Mouse (Mus musculus): ENCODE data around the gene Pgp.

The Pgp gene

GRCm38 (mm10) chr17:24481027-24481815, 11.0 kb downstream of the Pgp start:
- peak in 1 of 2 experiments; percentile 76 for DNase-seq (ENCODE audit: inconsistent age in 2 of 2, low spot score in 1 of 2)

DNA sequence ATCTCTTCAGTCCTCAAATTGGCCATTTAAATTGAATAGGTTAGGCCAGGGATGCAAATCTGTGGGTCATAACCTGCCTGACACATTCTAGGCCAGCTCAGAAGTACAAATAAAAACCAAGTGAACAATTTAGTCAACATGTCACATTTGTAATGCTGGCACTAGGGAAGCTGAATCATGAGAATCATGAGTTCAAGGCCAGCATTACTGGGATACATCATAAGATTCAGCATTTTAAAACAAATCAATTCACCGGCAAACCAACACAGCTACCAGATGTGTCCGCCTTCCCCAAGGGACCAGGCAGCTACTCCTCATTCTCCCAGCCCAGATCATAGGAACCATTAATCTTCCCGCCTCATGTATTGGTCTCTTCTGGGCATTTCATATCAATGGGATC, 13.3 kb downstream of the Pgp start:
- DNase-seq (ENCODE audit: inconsistent age in 2 of 2, low spot score in 1 of 2), result peak in 1 of 2 experiments; percentile 78

- DNase-seq (ENCODE audit: inconsistent age in 2 of 2, low spot score in 1 of 2), result no peak
Observed at GRCm38 (mm10) chr17:24485090-24485860, 15.1 kb downstream of the Pgp start.

DNA sequence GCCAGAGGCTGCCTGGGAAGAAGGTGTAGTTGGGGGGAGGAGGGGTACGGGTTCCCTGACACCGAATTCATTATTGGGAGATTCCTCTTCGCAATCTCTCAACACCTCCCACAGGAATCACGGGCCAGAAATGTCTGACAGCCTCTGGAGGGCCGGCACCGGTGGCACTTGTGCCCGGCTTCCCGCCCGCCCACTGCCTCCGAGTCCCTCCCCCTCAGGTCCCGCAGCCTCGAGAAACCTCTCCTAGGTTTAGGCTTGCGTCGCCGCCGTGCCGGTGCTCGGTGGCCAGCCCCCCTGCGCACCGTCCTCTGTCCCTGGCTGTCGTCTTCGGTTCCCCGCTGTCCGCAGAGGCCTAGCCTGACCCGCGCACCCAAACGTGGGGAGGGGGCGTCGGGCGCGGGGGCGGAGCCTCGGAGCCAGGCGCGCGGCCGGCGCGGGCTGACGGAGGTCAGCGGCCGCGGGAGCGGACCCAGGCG, 18.0 kb downstream of the Pgp start, which contains the start of gene Caskin1:
Gene Caskin1, plus strand, starts transcription at position 416 of the 476 bp plus-strand sequence.
- DNase-seq (ENCODE audit: inconsistent age in 2 of 2, low spot score in 1 of 2), result peak; percentile 70 to 88

DNA sequence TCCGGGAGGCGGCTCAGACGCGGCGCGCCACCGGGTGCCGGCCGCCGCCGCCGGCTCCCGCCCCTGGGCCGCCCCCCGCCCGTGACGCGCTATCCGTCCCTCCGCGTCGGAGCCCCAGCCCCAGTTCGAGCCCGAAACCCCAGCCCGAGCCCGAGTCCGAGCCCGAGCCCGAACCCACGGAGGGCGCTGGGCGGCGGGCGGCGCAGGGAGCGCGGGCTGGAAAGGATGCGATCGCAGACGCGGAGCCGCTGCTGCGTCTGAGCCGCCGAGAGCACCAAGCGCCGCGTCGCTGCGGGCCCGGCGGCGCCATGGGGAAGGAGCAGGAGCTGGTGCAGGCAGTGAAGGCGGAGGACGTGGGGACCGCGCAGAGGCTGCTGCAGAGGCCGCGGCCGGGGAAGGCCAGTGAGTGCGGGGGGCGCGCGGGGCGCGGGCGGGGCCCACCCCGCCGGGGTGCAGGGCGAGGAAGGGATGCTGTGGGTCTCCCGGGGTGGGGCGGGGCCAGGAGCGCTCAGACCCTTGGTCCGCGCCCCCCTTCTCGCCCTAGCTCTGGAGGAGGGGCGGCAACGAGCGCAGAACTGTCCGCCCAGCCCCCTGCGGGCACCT, 18.6 kb downstream of the Pgp start:
- peak; percentile 62 to 79 for DNase-seq (ENCODE audit: inconsistent age in 2 of 2, low spot score in 1 of 2)

- DNase-seq (ENCODE audit: inconsistent age in 2 of 2, low spot score in 1 of 2), result peak in 1 of 2 experiments; percentile 82
Observed at GRCm38 (mm10) chr17:24489265-24490030, 19.3 kb downstream of the Pgp start.

DNA sequence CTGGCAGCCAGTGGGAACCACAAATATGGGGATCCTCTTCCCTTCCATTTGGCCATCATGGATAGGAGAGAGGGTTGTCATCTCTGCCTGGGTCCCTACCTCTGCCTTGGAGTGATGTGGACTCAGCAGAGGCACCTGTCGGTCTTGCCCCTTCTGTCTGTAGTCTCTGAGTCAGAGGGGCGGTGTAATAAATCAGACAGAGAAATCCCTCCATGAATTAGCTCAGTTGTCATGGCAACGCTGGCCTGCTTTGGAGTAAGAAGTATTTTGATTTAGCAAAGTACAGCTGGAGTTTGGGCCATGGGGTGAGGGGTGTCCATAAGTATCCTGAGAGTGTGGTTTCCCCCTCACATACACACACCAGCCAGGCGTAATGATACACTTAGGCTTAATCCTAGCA, 20.2 kb downstream of the Pgp start:
- DNase-seq (ENCODE audit: inconsistent age in 2 of 2, low spot score in 1 of 2), result peak in 1 of 2 experiments; percentile 80

DNA sequence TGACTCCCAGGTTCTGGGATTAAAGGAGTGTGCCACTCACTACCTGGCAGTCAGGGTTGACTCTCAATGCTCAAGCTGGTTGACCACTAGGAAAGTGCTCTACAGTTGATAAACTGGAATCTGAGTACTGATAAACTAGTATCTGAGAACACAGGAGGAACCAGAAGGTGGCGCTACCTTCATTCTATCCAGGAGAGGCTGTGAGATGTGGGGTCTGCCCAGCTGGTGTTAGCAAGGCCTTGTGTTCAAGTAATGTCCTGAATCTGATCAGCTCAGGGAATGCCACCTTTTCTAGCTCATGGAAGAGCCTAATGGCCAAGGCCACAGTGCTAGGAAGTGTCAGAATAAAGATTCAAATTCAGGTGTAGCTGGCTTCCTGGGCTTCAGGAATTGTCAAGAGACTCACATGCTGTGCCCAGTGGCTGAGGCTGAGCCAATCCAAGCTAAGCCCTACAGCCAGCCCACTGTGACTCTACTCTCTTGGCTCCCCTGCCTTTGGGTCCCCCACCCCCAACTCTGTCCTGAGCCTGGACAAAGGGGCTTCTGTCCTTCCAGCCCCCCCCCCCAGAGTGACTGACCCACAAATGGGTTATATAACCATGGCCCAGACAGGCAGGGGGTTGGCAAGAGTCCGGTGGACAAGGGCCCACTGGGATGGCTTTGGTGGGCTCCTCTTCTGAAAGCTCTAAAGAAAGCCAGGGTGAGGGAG, 24.6 kb downstream of the Pgp start:
- peak in 1 of 2 experiments; percentile 83 for DNase-seq (ENCODE audit: inconsistent age in 2 of 2, low spot score in 1 of 2)

GRCm38 (mm10) chr17:24495443-24495842, 25.3 kb downstream of the Pgp start:
- no peak for DNase-seq (ENCODE audit: inconsistent age in 2 of 2, low spot score in 1 of 2)

- DNase-seq (ENCODE audit: inconsistent age in 2 of 2, low spot score in 1 of 2), result peak in 1 of 2 experiments; percentile 82
Observed at GRCm38 (mm10) chr17:24496026-24496425, 25.8 kb downstream of the Pgp start.

DNA sequence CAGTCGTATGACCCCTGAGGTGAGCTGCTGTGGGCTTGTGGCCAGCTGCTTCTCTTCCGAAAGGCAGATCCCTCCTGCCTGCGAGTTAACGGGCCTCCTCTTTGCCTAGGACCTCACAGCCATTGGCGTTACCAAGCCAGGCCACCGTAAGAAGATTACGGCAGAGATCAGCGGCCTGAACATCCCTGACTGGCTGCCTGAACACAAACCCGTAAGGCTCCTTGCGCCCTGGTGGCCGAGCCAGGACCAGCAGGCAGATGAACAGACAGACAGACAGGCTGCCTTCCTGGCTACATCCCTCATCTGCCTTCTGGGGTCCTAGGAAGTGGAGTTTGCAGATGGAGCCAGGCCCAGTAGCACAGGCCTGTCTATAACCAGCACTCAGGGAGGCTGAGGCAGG, 32.0 kb downstream of the Pgp start:
- no peak for DNase-seq (ENCODE audit: inconsistent age in 2 of 2, low spot score in 1 of 2)

GRCm38 (mm10) chr17:24504085-24504484, 33.9 kb downstream of the Pgp start:
- DNase-seq (ENCODE audit: inconsistent age in 2 of 2, low spot score in 1 of 2), result no peak

DNA sequence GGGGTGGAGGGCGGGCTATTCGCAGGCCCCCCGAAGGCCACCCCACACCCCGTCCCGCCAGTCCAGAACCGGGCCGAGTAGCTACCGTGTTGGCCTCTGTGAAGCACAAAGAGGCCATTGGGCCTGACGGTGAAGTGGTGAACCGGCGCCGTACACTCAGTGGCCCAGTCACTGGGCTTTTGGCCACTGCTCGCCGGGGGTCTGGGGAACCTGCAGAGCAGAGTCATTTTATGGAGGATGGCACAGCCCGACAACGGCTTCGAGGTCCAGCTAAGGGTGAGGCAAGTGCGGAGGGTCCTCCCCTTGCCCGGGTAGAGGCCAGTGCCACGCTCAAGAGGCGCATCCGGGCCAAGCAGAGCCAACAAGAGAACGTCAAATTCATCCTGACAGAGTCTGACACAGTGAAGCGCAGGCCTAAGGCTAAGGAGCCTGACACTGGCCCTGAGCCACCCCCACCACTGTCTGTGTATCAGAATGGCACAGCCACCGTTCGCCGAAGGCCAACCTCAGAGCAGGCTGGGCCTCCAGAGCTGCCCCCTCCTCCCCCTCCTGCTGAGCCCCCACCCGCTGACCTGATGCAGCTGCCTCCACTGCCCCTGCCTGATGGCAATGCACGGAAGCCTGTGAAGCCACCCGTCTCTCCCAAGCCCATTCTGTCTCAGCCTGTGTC, 35.2 kb downstream of the Pgp start:
- DNase-seq (ENCODE audit: inconsistent age in 2 of 2, low spot score in 1 of 2), result no peak

- peak; percentile 62 to 82 for DNase-seq (ENCODE audit: inconsistent age in 2 of 2, low spot score in 1 of 2)
Observed at GRCm38 (mm10) chr17:24506332-24507070, 36.3 kb downstream of the Pgp start.

GRCm38 (mm10) chr17:24507129-24507664, 37.0 kb downstream of the Pgp start:
- DNase-seq (ENCODE audit: inconsistent age in 2 of 2, low spot score in 1 of 2), result peak; percentile 53 to 64

DNA sequence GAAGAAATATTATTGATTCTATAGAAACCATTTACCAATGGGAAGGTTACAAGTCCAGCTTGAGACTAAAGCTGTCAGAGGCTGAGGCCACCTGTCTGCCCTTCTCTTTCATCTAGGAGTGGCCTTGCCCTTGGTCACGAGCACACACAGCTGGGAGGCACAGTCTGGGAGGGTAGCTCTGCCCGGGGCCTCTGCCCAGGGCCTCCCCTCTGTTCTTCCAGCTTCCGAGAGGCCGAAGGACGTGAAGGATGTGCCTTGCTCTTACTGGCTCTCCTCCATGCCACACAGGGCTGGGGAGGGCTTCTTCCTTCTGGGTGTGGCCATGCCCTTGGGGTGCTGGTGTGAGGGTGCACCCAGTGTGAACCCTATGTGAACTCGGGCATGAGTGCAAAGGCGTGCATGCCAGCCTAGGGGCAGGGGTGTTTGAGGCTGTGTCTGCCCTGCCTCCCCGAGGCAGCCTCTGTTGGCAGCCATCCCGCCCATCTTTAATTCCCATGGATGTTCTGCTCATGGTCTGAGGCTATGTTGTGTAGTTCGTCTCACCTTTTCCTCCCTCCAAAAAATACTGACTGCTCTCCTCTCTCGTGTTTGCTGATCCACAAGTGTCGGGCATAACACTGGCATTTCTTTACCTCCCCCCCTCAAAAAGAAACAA, 37.7 kb downstream of the Pgp start:
- DNase-seq (ENCODE audit: inconsistent age in 2 of 2, low spot score in 1 of 2), result peak; percentile 72 to 80

- peak; percentile 54 to 87 for DNase-seq (ENCODE audit: inconsistent age in 2 of 2, low spot score in 1 of 2)
Observed at GRCm38 (mm10) chr17:24513609-24514008, 43.4 kb downstream of the Pgp start.

Measured in adrenal gland, adult (tissue).